Mouse (Mus musculus) lung, adult 2 months (tissue): Measurements from ENCODE around the gene Aatk.

Experiments used
- CTCF ChIP-seq: fragments of 200-500 bp; IDR thresholded peaks from 2 replicates; pipeline ENCODE4 v1.5.1; 2011; ENCODE audit warnings: mild to moderate bottlenecking, low read length, control low read depth; ENCODE audit not compliant: insufficient read depth
- POLR2A ChIP-seq: fragments of 200-500 bp; IDR thresholded peaks from 2 replicates; pipeline ENCODE4 v1.6.1; 2011; ENCODE audit warnings: low read depth, mild to moderate bottlenecking, control low read depth, low read length, borderline replicate concordance; ENCODE audit errors: extremely low read depth

GRCm38 (mm10) chr11:120048252-120048556, 1.2 kb upstream of the Aatk start:
- no peak for TF ChIP-seq POLR2A
- no peak for TF ChIP-seq CTCF
